Mouse (Mus musculus) myocyte (in vitro differentiated cells): Measurements from ENCODE around the gene Gcgr. TPM values are rescaled to one million over a fixed set of nuclear protein-coding genes. Genes with fewer than 3 reads are reported as not detected.
A peak's percentile ranks its signal among the peaks of the same experiment; 100 is the strongest.
"Not testable (repeated sequence)": the region's sequence is repeated elsewhere in the genome, so short reads cannot be mapped to it uniquely, and the experiment has no call there.

ENCODE experiments used
- H3K27me3 ChIP-seq: one replicate; pipeline ENCODE4 v1.6.1; 2011; ENCODE audit not compliant: control insufficient read depth, insufficient read depth, insufficient read length
- H3K36me3 ChIP-seq: one replicate; pipeline ENCODE4 v1.6.1; 2011; ENCODE audit not compliant: control insufficient read depth, insufficient read depth
- H3K4me2 ChIP-seq: one replicate; pipeline ENCODE4 v1.6.1; 2011; ENCODE audit warnings: low read depth, control low read depth
- H3K4me3 ChIP-seq: one replicate; pipeline ENCODE4 v1.5.1; 2011; ENCODE audit warnings: mild to moderate bottlenecking, control low read depth, moderate library complexity
- H3K79me2 ChIP-seq: one replicate; pipeline ENCODE4 v1.6.1; 2011; ENCODE audit not compliant: control insufficient read depth, insufficient read depth
- H3ac ChIP-seq: one replicate; pipeline ENCODE4 v1.6.1; 2011; ENCODE audit not compliant: control insufficient read depth, insufficient read length
- CEBPB ChIP-seq: IDR thresholded peaks from 2 replicates; pipeline ENCODE4 v1.6.1; 2011; ENCODE audit warnings: mild to moderate bottlenecking, moderate library complexity; ENCODE audit not compliant: poor library complexity, insufficient read depth, severe bottlenecking
- E2F4 ChIP-seq: IDR thresholded peaks from one replicate; pipeline ENCODE4 v1.6.1; 2011; ENCODE audit warnings: mild to moderate bottlenecking, control low read depth, moderate library complexity; ENCODE audit not compliant: insufficient read depth
- MYOD1 ChIP-seq, 3 experiments: IDR thresholded peaks; one replicate each; pipeline ENCODE4 v1.6.1; 2011; ENCODE audit warnings: control low read depth in 2 of 3, low read depth in 2 of 3, mild to moderate bottlenecking in 2 of 3, moderate library complexity in 1 of 3; ENCODE audit not compliant: insufficient read length in 2 of 3, control insufficient read depth in 1 of 3
- MYOG ChIP-seq, 3 experiments: IDR thresholded peaks; one replicate each; pipeline ENCODE4 v1.6.1; 2011; ENCODE audit warnings: control low read depth in 2 of 3, low read depth in 2 of 3, mild to moderate bottlenecking in 2 of 3; ENCODE audit not compliant: insufficient read length in 2 of 3, control insufficient read depth in 1 of 3, insufficient read depth in 1 of 3
- POLR2A ChIP-seq: IDR thresholded peaks from one replicate; pipeline ENCODE4 v1.6.1; 2011; ENCODE audit warnings: low read depth, mild to moderate bottlenecking, control low read depth, moderate library complexity; ENCODE audit not compliant: insufficient read length
- POLR2AphosphoS2 ChIP-seq: IDR thresholded peaks from one replicate; pipeline ENCODE4 v1.6.1; 2011; ENCODE audit warnings: low read depth, control low read depth; ENCODE audit not compliant: insufficient read length
- REST ChIP-seq: IDR thresholded peaks from one replicate; pipeline ENCODE4 v1.6.1; 2011; ENCODE audit warnings: mild to moderate bottlenecking, control low read depth, moderate library complexity; ENCODE audit not compliant: insufficient read depth, insufficient read length
- SRF ChIP-seq: IDR thresholded peaks from one replicate; pipeline ENCODE4 v1.6.1; 2011; ENCODE audit warnings: low read depth; ENCODE audit not compliant: control insufficient read depth, insufficient read length
- TCF12 ChIP-seq: IDR thresholded peaks from one replicate; pipeline ENCODE4 v1.6.1; 2011; ENCODE audit warnings: mild to moderate bottlenecking, control low read depth; ENCODE audit not compliant: poor library complexity, insufficient read depth, severe bottlenecking
- TCF3 ChIP-seq: IDR thresholded peaks from one replicate; pipeline ENCODE4 v1.6.1; 2011; ENCODE audit warnings: low read depth, control low read depth; ENCODE audit not compliant: insufficient read length
- USF1 ChIP-seq: IDR thresholded peaks from one replicate; pipeline ENCODE4 v1.6.1; 2011; ENCODE audit warnings: low read depth, mild to moderate bottlenecking, control low read depth, moderate library complexity
- polyA plus RNA-seq: library from polyadenylated mRNA; unstranded; fragments of >200 nt; fragmentation: generic; extraction: Trizol; gene quantifications from one replicate; pipeline ENCODE4 v1.2.1, GENCODE M21; 2012; ENCODE audit warnings: missing spikeins

The Gcgr gene
- polyA plus RNA-seq, 1 experiment = 0.05 TPM

DNA sequence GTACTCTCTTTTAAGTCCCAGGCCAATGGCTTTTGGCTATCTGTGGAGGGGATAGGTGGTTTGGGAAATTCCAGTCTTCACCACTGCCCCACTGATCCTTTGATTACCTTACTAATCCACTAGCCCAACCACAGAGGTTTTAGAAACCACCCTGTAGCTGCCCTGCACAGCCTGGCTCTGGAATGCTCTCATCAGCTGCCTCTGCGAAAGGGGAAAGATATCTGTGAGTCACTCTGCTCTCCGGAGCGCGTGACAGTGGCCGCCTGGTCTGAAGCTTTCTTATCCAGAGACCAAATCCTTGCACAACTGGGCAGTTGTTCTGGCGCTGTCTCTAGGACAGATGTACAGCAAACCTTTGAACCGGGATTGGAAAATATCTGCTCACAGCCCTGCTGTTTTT, 24.3 kb downstream of the Gcgr start:
- Histone ChIP-seq H3K79me2 (no peaks in the 10 kb centered on the region), H3K4me3 (no peak overlapping the region)
- TF ChIP-seq MYOD1 (IDR thresholded peaks at IDR 0.05; ENCODE audit: control insufficient read depth in 1 of 3, insufficient read length in 2 of 3, low read depth in 2 of 3) = peak in 2 of 3 experiments; percentile 52 to 73
- peak; percentile 36 for TF ChIP-seq TCF12
- TF ChIP-seq USF1 = peak; percentile 34
- peak; percentile 4 for TF ChIP-seq TCF3
- no peak for TF ChIP-seq POLR2AphosphoS2
- TF ChIP-seq CEBPB = peak; percentile 85
- no peak for TF ChIP-seq REST
- peak in 2 of 3 experiments; percentile 74 to 82 for TF ChIP-seq MYOG (IDR thresholded peaks at IDR 0.05; ENCODE audit: control insufficient read depth in 1 of 3, insufficient read depth in 1 of 3, insufficient read length in 2 of 3, low read depth in 2 of 3)

DNA sequence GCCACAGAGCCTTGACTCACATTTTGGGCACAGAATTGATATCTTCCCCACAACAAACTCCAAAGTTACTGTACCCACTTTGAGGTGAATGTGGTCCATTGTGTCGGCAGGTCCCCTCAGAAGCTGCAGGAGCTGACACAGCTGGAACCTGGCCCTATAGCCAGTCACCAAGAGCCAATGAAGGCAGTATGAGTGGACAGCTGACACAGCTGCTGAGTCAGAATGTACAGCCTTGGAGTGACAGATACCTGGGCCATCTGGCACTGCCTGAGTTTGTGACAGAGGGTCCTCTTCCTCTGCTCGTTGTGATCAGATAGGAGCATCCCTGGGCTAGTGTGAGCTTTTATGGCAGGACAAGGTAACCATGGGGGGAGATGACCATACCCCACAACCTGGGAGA, 24.8 kb downstream of the Gcgr start:
- TF ChIP-seq MYOD1 (IDR thresholded peaks at IDR 0.05; ENCODE audit: control insufficient read depth in 1 of 3, insufficient read length in 2 of 3, low read depth in 2 of 3) (peak in 2 of 3 experiments; percentile 62 to 67), MYOG (IDR thresholded peaks at IDR 0.05; ENCODE audit: control insufficient read depth in 1 of 3, insufficient read depth in 1 of 3, insufficient read length in 2 of 3, low read depth in 2 of 3) (peak in 2 of 3 experiments; percentile 2 to 64), POLR2A (no peak), USF1 (no peak)
- no peak overlapping the region for H3K4me3 ChIP-seq
- no peaks in the 10 kb centered on the region for H3K27me3 ChIP-seq
- H3ac ChIP-seq = no peak overlapping the region
- peaks cover 10% of the 10 kb centered on the region for H3K36me3 ChIP-seq
- H3K79me2 ChIP-seq = no peaks in the 10 kb centered on the region
- H3K4me2 ChIP-seq = peak overlapping the region; percentile 57

More for the DNA sequence above, 24.3 kb downstream of the Gcgr start:
- Histone ChIP-seq H3K36me3 (peaks cover 7% of the 10 kb centered on the region), H3ac (no peak overlapping the region), H3K4me2 (peak overlapping the region; percentile 57), H3K27me3 (no peaks in the 10 kb centered on the region)

GRCm38 (mm10) chr11:120558843-120559242, 28.3 kb downstream of the Gcgr start:
- not testable (repeated sequence) for H3ac ChIP-seq, H3K4me3 ChIP-seq, H3K4me2 ChIP-seq, H3K27me3 ChIP-seq, H3K79me2 ChIP-seq
- H3K36me3 ChIP-seq = peaks cover 42% of the 10 kb centered on the region

DNA sequence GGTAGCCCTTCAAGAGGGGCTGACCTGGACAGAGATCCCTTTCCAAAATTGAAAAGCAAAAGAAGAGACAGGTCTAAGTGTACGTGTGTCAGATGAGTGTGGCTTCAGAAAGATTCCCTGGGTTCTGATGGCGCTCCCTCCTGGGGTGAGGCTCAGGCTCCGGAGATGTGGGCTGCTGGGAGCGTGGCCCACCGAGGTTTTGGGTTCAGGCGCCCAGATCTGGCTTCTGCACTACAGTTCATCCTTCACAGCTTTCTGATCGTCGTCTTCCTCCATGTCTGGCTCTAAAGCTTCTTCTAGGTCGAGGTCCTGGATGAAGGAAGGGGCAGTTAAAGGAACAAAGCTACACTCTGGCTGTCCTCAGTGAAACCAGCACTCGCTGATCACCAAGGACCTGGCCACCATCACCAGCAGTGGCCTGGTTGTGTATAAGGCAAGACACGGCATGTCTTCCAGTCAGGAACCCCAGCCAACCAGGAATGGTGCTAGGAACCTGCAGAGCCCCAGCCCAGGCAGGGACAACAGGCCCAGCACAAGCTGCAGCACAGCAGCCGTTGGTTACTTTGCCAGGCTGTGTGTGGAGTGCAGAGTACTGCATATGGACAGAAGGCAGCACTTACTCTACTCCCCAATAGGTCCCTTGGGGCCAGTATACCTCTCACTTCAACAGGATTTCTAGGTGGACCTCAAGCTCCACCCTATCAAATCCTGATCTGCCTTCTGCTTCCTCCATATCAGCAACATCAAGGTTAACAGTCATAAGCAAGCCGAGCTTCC, 30.6 kb downstream of the Gcgr start:
- Histone ChIP-seq H3K4me2 (no peak overlapping the region), H3K4me3 (no peak overlapping the region), H3K79me2 (no peaks in the 10 kb centered on the region), H3ac (no peak overlapping the region), H3K27me3 (no peaks in the 10 kb centered on the region), H3K36me3 (peaks cover 59% of the 10 kb centered on the region)
- TF ChIP-seq TCF3 = no peak
- no peak for TF ChIP-seq MYOG (IDR thresholded peaks at IDR 0.05; ENCODE audit: control insufficient read depth in 1 of 3, insufficient read depth in 1 of 3, insufficient read length in 2 of 3, low read depth in 2 of 3)
- no peak for TF ChIP-seq REST
- no peak for TF ChIP-seq POLR2A
- no peak for TF ChIP-seq SRF

DNA sequence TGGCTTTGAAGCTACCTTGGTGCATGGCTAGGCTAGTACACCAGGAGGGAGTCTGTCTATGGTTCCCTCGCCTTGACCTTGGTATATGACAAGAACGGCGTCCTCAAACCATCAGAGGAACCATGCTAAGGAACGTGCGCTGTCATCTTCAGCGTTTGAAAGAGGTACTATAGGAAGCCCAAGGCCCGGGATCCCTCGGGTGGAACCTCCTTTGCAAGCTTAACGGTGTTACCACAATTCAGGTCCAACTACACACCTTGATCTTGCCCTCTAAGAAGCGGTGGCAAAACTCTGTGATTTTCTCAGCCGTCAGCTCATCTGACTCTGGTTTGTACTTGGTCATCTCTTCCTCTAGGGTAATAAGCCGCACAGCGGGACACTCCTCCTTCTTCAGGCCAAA, 32.5 kb downstream of the Gcgr start:
- TF ChIP-seq POLR2AphosphoS2 (no peak), MYOG (IDR thresholded peaks at IDR 0.05; ENCODE audit: control insufficient read depth in 1 of 3, insufficient read depth in 1 of 3, insufficient read length in 2 of 3, low read depth in 2 of 3) (no peak)
- Histone ChIP-seq H3K27me3 (no peaks in the 10 kb centered on the region), H3K4me3 (no peak overlapping the region), H3K4me2 (no peak overlapping the region), H3ac (no peak overlapping the region), H3K79me2 (peaks cover 9% of the 10 kb centered on the region), H3K36me3 (peaks cover 78% of the 10 kb centered on the region)

DNA sequence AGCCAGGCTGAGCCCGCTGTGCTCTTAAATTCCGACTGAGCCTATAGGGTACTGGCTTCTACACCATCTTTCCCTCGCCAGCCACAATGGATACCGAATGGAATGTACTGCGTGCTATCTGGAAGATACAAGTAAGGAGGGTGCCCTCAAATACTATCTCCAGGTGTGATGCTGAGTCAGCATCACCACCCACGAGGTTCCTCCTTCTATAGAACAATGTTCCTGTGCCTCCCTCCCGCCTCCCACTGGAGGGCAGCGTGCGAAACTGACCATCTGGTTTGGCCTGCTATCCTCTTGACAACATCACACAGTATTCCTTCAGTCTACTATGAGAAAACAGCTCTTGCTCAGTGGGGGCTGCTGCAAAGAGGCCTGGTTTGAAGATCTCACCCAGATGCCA, 34.6 kb downstream of the Gcgr start:
- Histone ChIP-seq H3K4me3 (no peak overlapping the region), H3K79me2 (peaks cover 21% of the 10 kb centered on the region), H3K36me3 (peaks cover 76% of the 10 kb centered on the region), H3K27me3 (no peaks in the 10 kb centered on the region), H3ac (no peak overlapping the region), H3K4me2 (no peak overlapping the region)
- TF ChIP-seq MYOD1 (IDR thresholded peaks at IDR 0.05; ENCODE audit: control insufficient read depth in 1 of 3, insufficient read length in 2 of 3, low read depth in 2 of 3) (no peak), E2F4 (no peak), MYOG (IDR thresholded peaks at IDR 0.05; ENCODE audit: control insufficient read depth in 1 of 3, insufficient read depth in 1 of 3, insufficient read length in 2 of 3, low read depth in 2 of 3) (no peak), POLR2A (no peak), REST (no peak), TCF3 (no peak), SRF (no peak), POLR2AphosphoS2 (no peak), USF1 (no peak)
